Mouse (Mus musculus): ENCODE data around the gene Kdsr. TPM values are rescaled to one million over a fixed set of nuclear protein-coding genes. Genes with fewer than 3 reads are reported as not detected.
A peak's percentile ranks its signal among the peaks of the same experiment; 100 is the strongest.

Gene Kdsr
- total and polyA plus RNA-seq, 3 experiments: 15.1 to 20.3 TPM; not detected in 1

DNA sequence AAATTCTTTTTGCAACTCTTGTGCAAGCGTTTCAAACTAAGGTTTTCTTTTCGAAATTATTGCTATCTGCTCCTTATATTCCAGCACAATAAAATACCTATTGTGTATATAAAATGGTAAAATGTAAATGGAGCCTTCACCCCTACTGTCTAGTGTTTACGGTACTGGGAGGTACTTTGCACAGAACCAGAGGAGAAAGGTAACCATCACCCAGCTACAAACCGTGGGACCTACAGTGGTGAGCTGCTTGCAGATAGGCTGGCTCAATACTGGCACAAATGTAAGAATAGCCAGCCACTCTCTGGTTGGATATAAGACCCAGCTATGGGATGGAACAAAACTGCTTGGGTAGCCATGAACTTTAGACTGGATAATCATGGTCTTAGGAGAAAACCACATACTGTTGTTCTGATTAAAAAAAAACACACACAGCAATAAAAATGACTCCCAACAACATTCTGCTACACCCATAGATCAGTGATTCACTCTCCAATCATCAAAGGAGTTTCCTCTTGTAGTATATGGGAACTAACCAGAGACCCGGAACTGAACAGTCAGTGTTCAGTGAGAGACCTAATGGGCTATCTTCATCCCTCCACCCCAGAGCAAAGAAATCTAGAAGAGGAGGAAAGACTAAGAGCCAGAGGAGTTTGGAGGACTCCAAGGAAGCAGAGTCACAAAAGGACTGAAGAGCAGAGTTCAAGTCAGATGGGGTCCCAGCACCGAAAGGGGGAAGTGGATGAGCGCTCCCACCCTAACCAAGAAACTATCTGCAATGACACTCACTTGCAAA, 37.7 kb upstream of the Kdsr start:
- DNase-seq (ENCODE audit: low read depth, low spot score): peak; percentile 85
- peaks cover 17 to 20% of the 10 kb centered on the region in 2 experiments for H3K4me1 ChIP-seq (ENCODE audit: control insufficient read depth in 1 of 2, insufficient read depth in 2 of 2, low read length in 2 of 2)
- peak overlapping the region; percentile 77 for H3K27ac ChIP-seq (ENCODE audit: control insufficient read depth, low read depth, low read length)
- no peak for TF ChIP-seq MEF2A (IDR thresholded peaks at IDR 0.05; ENCODE audit: extremely low read depth, insufficient replicate concordance, low read depth, low read length, poor library complexity, severe bottlenecking)
- no peak for TF ChIP-seq ETS1 (IDR thresholded peaks at IDR 0.05; ENCODE audit: low read depth, low read length)
- TF ChIP-seq CTCF (IDR thresholded peaks at IDR 0.05 in 2 of 3, conservative IDR thresholded peaks at IDR 0.05 in 1 of 3; ENCODE audit: control insufficient read depth in 1 of 3, insufficient read depth in 1 of 3, low read depth in 2 of 3, low read length in 3 of 3, poor library complexity in 1 of 3, severe bottlenecking in 1 of 3): no peak
- TF ChIP-seq MXI1 (IDR thresholded peaks at IDR 0.05; ENCODE audit: low read depth, low read length): peak; percentile 28; the same call in 1 of the 2 replicates
- TF ChIP-seq NRF1 (IDR thresholded peaks at IDR 0.05; ENCODE audit: insufficient read depth, low read depth, low read length, poor library complexity, severe bottlenecking): no peak
- no peak for TF ChIP-seq MAX (IDR thresholded peaks at IDR 0.05; ENCODE audit: low read length)
- peak; percentile 4 to 70; a peak in 1 of 4 replicates for TF ChIP-seq POLR2A (IDR thresholded peaks at IDR 0.05; ENCODE audit: control insufficient read depth in 1 of 2, insufficient read depth in 1 of 2, low read depth in 1 of 2, low read length in 2 of 2, poor library complexity in 1 of 2)
- TF ChIP-seq UBTF (IDR thresholded peaks at IDR 0.05; ENCODE audit: borderline replicate concordance, insufficient read depth, low read depth, low read length): no peak
- peak; percentile 40; the same call in 1 of the 2 replicates for TF ChIP-seq SIN3A (IDR thresholded peaks at IDR 0.05; ENCODE audit: low read length)
- no peak for TF ChIP-seq RAD21 (IDR thresholded peaks at IDR 0.05; ENCODE audit: low read depth, low read length)
- peak; percentile 79; the same call in 1 of the 2 replicates for TF ChIP-seq TBP (IDR thresholded peaks at IDR 0.05; ENCODE audit: low read depth, low read length)
- peak; percentile 66; the same call in 1 of the 2 replicates for TF ChIP-seq NELFE (IDR thresholded peaks at IDR 0.05; ENCODE audit: low read depth, low read length)
- no peak for TF ChIP-seq E2F4 (IDR thresholded peaks at IDR 0.05; ENCODE audit: borderline replicate concordance, low read depth, low read length)
- TF ChIP-seq HCFC1 (IDR thresholded peaks at IDR 0.05; ENCODE audit: low read depth, low read length): no peak; the same call in 1 of the 2 replicates
- peak; percentile 36; the same call in 1 of the 2 replicates for TF ChIP-seq CHD2 (IDR thresholded peaks at IDR 0.05; ENCODE audit: low read length)
- TF ChIP-seq ELF1 (IDR thresholded peaks at IDR 0.05; ENCODE audit: low read depth, low read length): peak; percentile 74
- TF ChIP-seq RCOR1 (IDR thresholded peaks at IDR 0.05; ENCODE audit: low read depth, low read length): no peak
- no peak for TF ChIP-seq KAT2A (conservative IDR thresholded peaks at IDR 0.05; ENCODE audit: low read depth, low read length)
- 0 out of 4 replicates have a peak, but pooled peaks of 1 of the 2 experiments have one; percentile 10 for TF ChIP-seq EP300 (IDR thresholded peaks at IDR 0.05; ENCODE audit: low read depth in 1 of 2, low read length in 2 of 2)
- no peak for TF ChIP-seq CHD1 (IDR thresholded peaks at IDR 0.05; ENCODE audit: low read depth, low read length)
- peak overlapping the region; percentile 82 for H3K9ac ChIP-seq (ENCODE audit: control insufficient read depth, low read depth, low read length, poor library complexity, severe bottlenecking)
- peaks cover 36% of the 10 kb centered on the region for H3K79me2 ChIP-seq (ENCODE audit: control insufficient read depth, insufficient read depth, low read length, poor library complexity)
- H3K9me3 ChIP-seq (replicated peaks; ENCODE audit: insufficient read depth, low read length): no peaks in the 10 kb centered on the region
- peak overlapping the region; percentile 59 to 99 for H3K4me3 ChIP-seq (ENCODE audit: control insufficient read depth in 1 of 2, insufficient read depth in 1 of 2, low read depth in 2 of 2, low read length in 2 of 2)
- no peaks in the 10 kb centered on the region for H3K27me3 ChIP-seq (ENCODE audit: control insufficient read depth in 1 of 2, insufficient read depth in 2 of 2, low read length in 2 of 2)
- peaks cover 2 to 47% of the 10 kb centered on the region in 2 experiments; a peak in 3 of 4 replicates for H3K36me3 ChIP-seq (ENCODE audit: control insufficient read depth in 1 of 2, insufficient read depth in 2 of 2, low read length in 2 of 2)

All from MEL (cell line).